In genomic region chr13:118731850-118732552, GRCm38 (mm10) we compare ENCODE assay signal across 10 mouse cellular contexts.
DNase-seq lines count a peak whose midpoint lies in the region; ATAC-seq lines count a peak whose summit lies in the region.
"Had no signal": no experiment of that assay in that cellular context is flagged by ENCODE, and none has a peak within 500 bp of the region (broad histone marks: within the 10 kb centered on the region; RNA-seq: fewer than 3 reads in every experiment).

No protein-coding gene starts in this region.

- no peaks in the 10 kb centered on the region for H3K4me1 ChIP-seq in intestine, embryonic 15.5 days (replicated peaks)
- no peaks in the 10 kb centered on the region for H3K4me1 ChIP-seq in stomach, embryonic 15.5 days
- H3K4me1 ChIP-seq: megakaryocyte, embryonic 14.5 days; neural tube, embryonic 13.5 days had no signal

- peak; percentile 95 for ATAC-seq in frontal cortex, adult (ENCODE audit: low TSS enrichment)
- ATAC-seq in intestine, embryonic 15.5 days = no peak
- ATAC-seq in stomach, embryonic 15.5 days (ENCODE audit: insufficient read depth, low FRiP score, low read depth) = no peak

- peak overlapping the region; percentile 38; the same call in 1 of the 2 replicates for H3K4me2 ChIP-seq in intestine, embryonic 15.5 days (replicated peaks)
- peak overlapping the region; percentile 30 for H3K4me2 ChIP-seq in stomach, embryonic 15.5 days
- H3K4me2 ChIP-seq: neural tube, embryonic 13.5 days had no signal

- no peak overlapping the region for H3K27ac ChIP-seq in intestine, embryonic 15.5 days
- no peak overlapping the region for H3K27ac ChIP-seq in stomach, embryonic 15.5 days
- H3K27ac ChIP-seq: neural tube, embryonic 13.5 days had no signal

- H3K27me3 ChIP-seq in intestine, embryonic 15.5 days (replicated peaks) = no peaks in the 10 kb centered on the region
- no peaks in the 10 kb centered on the region for H3K27me3 ChIP-seq in stomach, embryonic 15.5 days (replicated peaks)
- H3K27me3 ChIP-seq: megakaryocyte, embryonic 14.5 days; neural tube, embryonic 13.5 days had no signal

- H3K36me3 ChIP-seq in intestine, embryonic 15.5 days = no peaks in the 10 kb centered on the region
- no peaks in the 10 kb centered on the region for H3K36me3 ChIP-seq in stomach, embryonic 15.5 days
- H3K36me3 ChIP-seq: neural tube, embryonic 13.5 days had no signal

- H3K9me3 ChIP-seq in intestine, embryonic 15.5 days = no peaks in the 10 kb centered on the region
- H3K9me3 ChIP-seq in stomach, embryonic 15.5 days = no peaks in the 10 kb centered on the region
- H3K9me3 ChIP-seq: megakaryocyte, embryonic 14.5 days; neural tube, embryonic 13.5 days had no signal

- no peak overlapping the region for H3K9ac ChIP-seq in intestine, embryonic 15.5 days
- no peak overlapping the region for H3K9ac ChIP-seq in stomach, embryonic 15.5 days
- H3K9ac ChIP-seq: neural tube, embryonic 13.5 days had no signal

- DNase-seq in frontal cortex, postnatal 25 days (ENCODE audit: low spot score in 2 of 2) = no peak
- DNase-seq in left cerebral cortex, postnatal 14 days (ENCODE audit: low spot score in 2 of 2) = peak; percentile 47 to 54
- DNase-seq in left cerebral cortex, postnatal 4 days = no peak
- DNase-seq in thymus, postnatal 4 days = no peak
- DNase-seq in urinary bladder, postnatal 25 days (ENCODE audit: low spot score) = no peak

- intact Hi-C loops in left cerebral cortex, postnatal 14 days (cut with DNase I) = no loop called here
- intact Hi-C loops in left cerebral cortex, postnatal 4 days (cut with DNase I) = no loop called here

- 38% methylated on average over 12 of the region's 12 CpGs for WGBS in intestine, embryonic 15.5 days
- WGBS in stomach, embryonic 15.5 days = 32% methylated on average over 12 of the region's 12 CpGs

- no peak overlapping the region for H3K4me3 ChIP-seq in intestine, embryonic 15.5 days (replicated peaks)
- H3K4me3 ChIP-seq in stomach, embryonic 15.5 days (replicated peaks) = no peak overlapping the region
- H3K4me3 ChIP-seq: megakaryocyte, embryonic 14.5 days; neural tube, embryonic 13.5 days had no signal

Comparison
In these comparisons a context has a peak if more than half of its experiments do, and no peak if none do; other contexts are left out.
1. DNase-seq: peak in left cerebral cortex, postnatal 14 days (2 of 2); none in frontal cortex, postnatal 25 days (0 of 2), left cerebral cortex, postnatal 4 days (single experiment), thymus, postnatal 4 days (single experiment) and urinary bladder, postnatal 25 days (single experiment).